Mouse (Mus musculus): ENCODE data around the gene Bicra. TPM values are rescaled to one million over a fixed set of nuclear protein-coding genes. Genes with fewer than 3 reads are reported as not detected.
A peak's percentile ranks its signal among the peaks of the same experiment; 100 is the strongest.

Bicra gene
- total and polyA plus RNA-seq, 2 experiments from 2014 or later, result 5.0 to 5.8 TPM

DNA sequence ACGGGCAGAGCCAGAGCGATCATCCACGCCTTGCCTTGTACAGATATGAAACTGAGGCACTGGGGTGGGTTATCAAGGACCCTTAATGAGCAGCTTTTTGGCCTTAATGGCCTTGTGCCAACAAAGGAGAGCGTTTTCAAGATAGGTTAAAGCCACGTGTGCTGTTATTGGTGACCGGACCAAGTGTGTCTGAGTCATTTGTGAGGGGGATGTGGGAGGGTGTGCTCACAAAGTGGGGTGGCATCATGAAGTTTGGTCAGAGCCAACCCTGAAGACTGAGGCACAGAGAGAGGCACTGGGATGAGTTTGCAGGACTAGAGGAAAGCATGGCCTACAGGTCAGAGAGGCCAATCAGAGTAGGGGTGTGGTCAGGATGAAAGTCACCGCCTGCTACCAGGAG lies 93.3 kb downstream of the Bicra start:
- no peak for TF ChIP-seq CTCF (IDR thresholded peaks at IDR 0.05; ENCODE audit: low read depth)
- 90% methylated on average over 7 of the region's 7 CpGs for WGBS
- Histone ChIP-seq H3K4me1 (ENCODE audit: insufficient read depth) (no peaks in the 10 kb centered on the region), H3K9me3 (ENCODE audit: low read length) (peaks cover 4% of the 10 kb centered on the region; the same call in 1 of the 2 replicates), H3K27ac (ENCODE audit: low read depth, low read length) (no peak overlapping the region), H3K9ac (no peak overlapping the region), H3K4me2 (ENCODE audit: low read depth) (no peak overlapping the region), H3K4me3 (ENCODE audit: low read depth, low read length) (no peak overlapping the region), H3K27me3 (ENCODE audit: insufficient read depth, low read length) (no peaks in the 10 kb centered on the region), H3K36me3 (ENCODE audit: insufficient read depth) (no peaks in the 10 kb centered on the region)
- ATAC-seq (no peak), DNase-seq (no peak)

DNA sequence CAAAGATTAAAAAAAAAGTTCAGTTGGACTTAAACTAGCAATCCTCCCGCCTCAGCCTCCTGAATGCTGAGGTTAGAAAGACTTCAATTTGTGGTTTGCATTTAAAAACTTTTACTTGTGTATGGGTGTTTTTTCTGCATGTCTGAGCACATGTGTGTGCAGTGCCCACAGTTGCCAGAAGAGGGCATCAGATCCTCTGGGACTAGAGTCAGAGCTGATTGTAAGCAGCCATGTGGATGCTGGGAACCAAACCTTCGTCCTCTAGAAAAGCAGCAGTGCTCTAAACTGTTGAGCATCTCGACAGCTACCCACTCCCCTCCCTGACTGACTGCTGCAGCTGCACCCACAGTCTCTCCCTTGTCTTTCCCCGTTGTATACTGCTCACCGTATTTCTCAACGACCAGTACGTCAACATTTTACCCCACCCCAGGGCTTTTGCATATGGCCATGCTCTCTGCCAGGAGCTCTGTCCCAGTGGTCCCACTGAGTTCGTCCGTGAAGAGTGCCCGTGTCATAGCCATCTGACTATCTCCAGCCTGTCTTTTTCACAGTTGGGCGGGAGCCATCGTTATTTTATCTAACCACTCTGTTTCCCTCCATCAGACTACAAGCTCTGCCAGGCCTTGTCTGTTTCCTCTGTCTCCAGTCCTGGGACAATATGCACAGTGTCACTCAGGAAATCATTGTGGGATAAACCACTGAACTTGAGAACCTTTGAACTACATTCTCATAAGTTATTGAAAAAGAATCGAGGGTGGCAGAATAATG lies 94.2 kb downstream of the Bicra start:
- Histone ChIP-seq H3K4me1 (ENCODE audit: insufficient read depth) (no peaks in the 10 kb centered on the region), H3K27me3 (ENCODE audit: insufficient read depth, low read length) (no peaks in the 10 kb centered on the region), H3K9me3 (ENCODE audit: low read length) (peaks cover 4% of the 10 kb centered on the region; the same call in 1 of the 2 replicates), H3K4me3 (ENCODE audit: low read depth, low read length) (no peak overlapping the region), H3K4me2 (ENCODE audit: low read depth) (no peak overlapping the region), H3K9ac (no peak overlapping the region), H3K36me3 (ENCODE audit: insufficient read depth) (no peaks in the 10 kb centered on the region), H3K27ac (ENCODE audit: low read depth, low read length) (no peak overlapping the region)
- DNase-seq (no peak), ATAC-seq (no peak)
- peak; percentile 46 for TF ChIP-seq CTCF (IDR thresholded peaks at IDR 0.05; ENCODE audit: low read depth)
- WGBS, result 90% methylated on average over 13 of the region's 13 CpGs

GRCm38 (mm10) chr7:15952416-15952815 lies 95.3 kb downstream of the Bicra start:
- H3K4me2 ChIP-seq (ENCODE audit: low read depth), result no peak overlapping the region
- H3K9me3 ChIP-seq (ENCODE audit: low read length), result peaks cover 4% of the 10 kb centered on the region; the same call in 1 of the 2 replicates
- no peak for ATAC-seq
- DNase-seq, result no peak
- no peaks in the 10 kb centered on the region for H3K27me3 ChIP-seq (ENCODE audit: insufficient read depth, low read length)
- H3K36me3 ChIP-seq (ENCODE audit: insufficient read depth), result no peaks in the 10 kb centered on the region
- no peaks in the 10 kb centered on the region for H3K4me1 ChIP-seq (ENCODE audit: insufficient read depth)
- no peak overlapping the region for H3K9ac ChIP-seq
- 71% methylated on average over 3 of the region's 3 CpGs for WGBS
- H3K4me3 ChIP-seq (ENCODE audit: low read depth, low read length), result no peak overlapping the region
- no peak overlapping the region for H3K27ac ChIP-seq (ENCODE audit: low read depth, low read length)
- TF ChIP-seq CTCF (IDR thresholded peaks at IDR 0.05; ENCODE audit: low read depth), result no peak

GRCm38 (mm10) chr7:15950008-15950407 lies 97.7 kb downstream of the Bicra start:
- H3K27ac ChIP-seq (ENCODE audit: low read depth, low read length), result no peak overlapping the region
- TF ChIP-seq CTCF (IDR thresholded peaks at IDR 0.05; ENCODE audit: low read depth), result no peak
- no peak overlapping the region for H3K4me2 ChIP-seq (ENCODE audit: low read depth)
- H3K9me3 ChIP-seq (ENCODE audit: low read length), result peaks cover 4% of the 10 kb centered on the region; the same call in 1 of the 2 replicates
- ATAC-seq (no peak), DNase-seq (no peak)
- 86% methylated on average over 15 of the region's 15 CpGs for WGBS
- H3K27me3 ChIP-seq (ENCODE audit: insufficient read depth, low read length), result no peaks in the 10 kb centered on the region
- no peaks in the 10 kb centered on the region for H3K36me3 ChIP-seq (ENCODE audit: insufficient read depth)
- H3K9ac ChIP-seq, result no peak overlapping the region
- H3K4me3 ChIP-seq (ENCODE audit: low read depth, low read length), result no peak overlapping the region
- peaks cover 3% of the 10 kb centered on the region for H3K4me1 ChIP-seq (ENCODE audit: insufficient read depth)

GRCm38 (mm10) chr7:15949216-15949790 lies 98.4 kb downstream of the Bicra start:
- Histone ChIP-seq H3K9me3 (ENCODE audit: low read length) (peaks cover 4% of the 10 kb centered on the region; the same call in 1 of the 2 replicates), H3K36me3 (ENCODE audit: insufficient read depth) (no peaks in the 10 kb centered on the region), H3K27ac (ENCODE audit: low read depth, low read length) (no peak overlapping the region), H3K4me3 (ENCODE audit: low read depth, low read length) (no peak overlapping the region), H3K9ac (no peak overlapping the region), H3K4me2 (ENCODE audit: low read depth) (no peak overlapping the region), H3K27me3 (ENCODE audit: insufficient read depth, low read length) (no peaks in the 10 kb centered on the region), H3K4me1 (ENCODE audit: insufficient read depth) (peaks cover 9% of the 10 kb centered on the region)
- WGBS, result 88% methylated on average over 7 of the region's 7 CpGs
- DNase-seq (no peak), ATAC-seq (no peak)
- TF ChIP-seq CTCF (IDR thresholded peaks at IDR 0.05; ENCODE audit: low read depth), result no peak

- Histone ChIP-seq H3K9ac (no peak overlapping the region), H3K27ac (ENCODE audit: low read depth, low read length) (no peak overlapping the region), H3K27me3 (ENCODE audit: insufficient read depth, low read length) (no peaks in the 10 kb centered on the region), H3K4me1 (ENCODE audit: insufficient read depth) (peaks cover 9% of the 10 kb centered on the region), H3K9me3 (ENCODE audit: low read length) (peaks cover 1% of the 10 kb centered on the region; the same call in 1 of the 2 replicates), H3K4me3 (ENCODE audit: low read depth, low read length) (no peak overlapping the region), H3K4me2 (ENCODE audit: low read depth) (peak overlapping the region; percentile 32), H3K36me3 (ENCODE audit: insufficient read depth) (peaks cover 3% of the 10 kb centered on the region; the same call in 1 of the 2 replicates)
- TF ChIP-seq CTCF (IDR thresholded peaks at IDR 0.05; ENCODE audit: low read depth), result peak; percentile 74
- 6% methylated on average over 23 of the region's 23 CpGs for WGBS
- no peak for ATAC-seq
- peak; percentile 39 for DNase-seq
Observed at GRCm38 (mm10) chr7:15948381-15948941, 99.3 kb downstream of the Bicra start.
